ENCODE assay signal across 9 mouse cellular contexts in the genomic region with DNA sequence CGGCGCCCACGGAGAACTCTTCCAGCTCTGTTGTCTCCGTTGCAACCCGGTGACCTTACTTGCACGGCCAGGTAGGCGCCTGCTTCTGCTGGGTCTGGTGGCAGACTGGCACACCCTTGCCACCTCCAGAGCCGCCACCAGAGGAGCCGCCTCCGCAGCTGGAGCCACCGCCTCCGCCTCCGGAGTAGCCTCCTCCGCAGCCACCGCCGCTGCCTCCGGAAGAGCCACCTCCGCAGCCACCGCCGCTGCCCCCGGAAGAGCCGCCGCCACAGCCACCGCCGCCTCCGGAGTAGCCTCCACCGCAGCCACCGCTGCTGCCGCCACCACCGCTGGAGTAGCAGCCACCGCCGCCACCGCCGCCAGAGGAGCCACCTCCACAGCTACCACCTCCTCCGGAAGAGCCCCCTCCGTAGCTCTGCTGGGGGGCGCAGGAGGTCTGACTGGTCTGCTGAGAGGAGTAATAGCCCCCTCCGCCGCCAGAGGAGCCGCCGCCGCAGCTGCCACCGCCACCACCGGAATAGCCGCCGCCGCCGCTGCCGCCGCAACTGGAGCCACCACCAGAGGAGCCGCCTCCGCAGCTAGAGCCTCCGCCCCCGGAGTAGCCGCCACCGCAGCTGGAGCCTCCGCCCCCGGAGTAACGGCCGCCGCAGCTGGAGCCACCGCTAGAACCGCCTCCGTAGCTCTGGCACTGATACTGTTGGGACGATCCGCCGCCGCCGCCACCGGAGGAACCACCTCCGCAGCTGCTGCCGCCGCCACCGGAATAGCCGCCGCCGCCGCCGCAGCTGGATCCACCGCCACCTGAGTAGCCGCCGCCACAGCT. TPM values are rescaled to one million over a fixed set of nuclear protein-coding genes. Genes with fewer than 3 reads are reported as not detected.
DNase-seq lines count a peak whose midpoint lies in the region; ATAC-seq and TF ChIP-seq lines count a peak whose summit lies in the region.
"Had no signal": no experiment of that assay in that cellular context is flagged by ENCODE, and none has a peak within 500 bp of the region (broad histone marks: within the 10 kb centered on the region; RNA-seq: fewer than 3 reads in every experiment).

No protein-coding gene starts in this region.

- H3K4me2 ChIP-seq in forebrain, embryonic 14.5 days (ENCODE audit: low read length), result peak overlapping the region; percentile 94
- peak overlapping the region; percentile 98 for H3K4me2 ChIP-seq in heart, postnatal 0 days (ENCODE audit: low read depth, low read length)
- peak overlapping the region; percentile 65 for H3K4me2 ChIP-seq in liver, embryonic 14.5 days (ENCODE audit: low read depth)
- peak overlapping the region; percentile 76 for H3K4me2 ChIP-seq in neural tube, embryonic 15.5 days

- no peaks in the 10 kb centered on the region for H3K36me3 ChIP-seq in erythroblast, embryonic 14.5 days (ENCODE audit: control insufficient read depth)
- no peaks in the 10 kb centered on the region for H3K36me3 ChIP-seq in forebrain, embryonic 14.5 days (ENCODE audit: control insufficient read depth, insufficient read depth, low read length)
- no peaks in the 10 kb centered on the region for H3K36me3 ChIP-seq in heart, postnatal 0 days (replicated peaks; ENCODE audit: control insufficient read depth, insufficient read depth, low read length)
- H3K36me3 ChIP-seq in liver, embryonic 14.5 days (replicated peaks; ENCODE audit: control insufficient read depth, insufficient read depth, low read depth), result no peaks in the 10 kb centered on the region
- H3K36me3 ChIP-seq in neural tube, embryonic 15.5 days, result no peaks in the 10 kb centered on the region

- TF ChIP-seq EP300 in heart, postnatal 0 days (IDR thresholded peaks at IDR 0.05; ENCODE audit: low read depth), result no peak
- TF ChIP-seq EP300 in liver, embryonic 14.5 days (IDR thresholded peaks at IDR 0.05; ENCODE audit: low read depth), result no peak

- TF ChIP-seq CTCF in heart, postnatal 0 days (IDR thresholded peaks at IDR 0.05; ENCODE audit: low read depth), result no peak
- TF ChIP-seq CTCF in liver, embryonic 14.5 days (IDR thresholded peaks at IDR 0.05; ENCODE audit: low read depth), result no peak

- no peaks in the 10 kb centered on the region; the same call in 1 of the 2 replicates for H3K9me3 ChIP-seq in erythroblast, embryonic 14.5 days (ENCODE audit: control insufficient read depth, low read length)
- no peaks in the 10 kb centered on the region for H3K9me3 ChIP-seq in forebrain, embryonic 14.5 days (replicated peaks; ENCODE audit: control insufficient read depth, low read length)
- H3K9me3 ChIP-seq in heart, postnatal 0 days (replicated peaks; ENCODE audit: control insufficient read depth, low read length), result no peaks in the 10 kb centered on the region
- H3K9me3 ChIP-seq in liver, embryonic 14.5 days (ENCODE audit: control insufficient read depth, low read length), result no peaks in the 10 kb centered on the region
- H3K9me3 ChIP-seq in neural tube, embryonic 15.5 days (replicated peaks), result no peaks in the 10 kb centered on the region

- no peaks in the 10 kb centered on the region for H3K4me1 ChIP-seq in erythroblast, embryonic 14.5 days (ENCODE audit: control insufficient read depth)
- H3K4me1 ChIP-seq in forebrain, embryonic 14.5 days (ENCODE audit: control insufficient read depth, insufficient read depth, low read length), result peaks cover 2% of the 10 kb centered on the region; the same call in 1 of the 2 replicates
- no peaks in the 10 kb centered on the region for H3K4me1 ChIP-seq in heart, postnatal 0 days (ENCODE audit: control insufficient read depth, insufficient read depth)
- H3K4me1 ChIP-seq in liver, embryonic 14.5 days (replicated peaks; ENCODE audit: control insufficient read depth in 2 of 2, insufficient read depth in 2 of 2, low read length in 1 of 2), result no peaks in the 10 kb centered on the region
- peaks cover 19% of the 10 kb centered on the region for H3K4me1 ChIP-seq in neural tube, embryonic 15.5 days

- H3K9ac ChIP-seq in forebrain, embryonic 14.5 days (ENCODE audit: low read length), result peak overlapping the region; percentile 69
- peak overlapping the region; percentile 45 for H3K9ac ChIP-seq in heart, postnatal 0 days (replicated peaks; ENCODE audit: low read depth, low read length)
- no peak overlapping the region for H3K9ac ChIP-seq in liver, embryonic 14.5 days (replicated peaks)
- peak overlapping the region; percentile 81 for H3K9ac ChIP-seq in neural tube, embryonic 15.5 days (replicated peaks)

- under 1% methylated on average over 78 of the region's 82 CpGs for WGBS in forebrain, embryonic 14.5 days
- under 1% methylated on average over 53 of the region's 82 CpGs for WGBS in heart, postnatal 0 days
- WGBS in liver, embryonic 14.5 days (ENCODE audit: insufficient replicate concordance), result under 1% methylated on average over 65 of the region's 82 CpGs
- under 1% methylated on average over 70 of the region's 82 CpGs for WGBS in neural tube, embryonic 15.5 days

- peak overlapping the region; percentile 92 for H3K27ac ChIP-seq in forebrain, embryonic 14.5 days (ENCODE audit: low read depth, low read length)
- peak overlapping the region; percentile 32; the same call in 1 of the 2 replicates for H3K27ac ChIP-seq in heart, postnatal 0 days (ENCODE audit: low read depth)
- H3K27ac ChIP-seq in liver, embryonic 14.5 days, result no peak overlapping the region
- H3K27ac ChIP-seq in neural tube, embryonic 15.5 days (replicated peaks), result peak overlapping the region; percentile 97

- peak overlapping the region; percentile 44 for H3K4me3 ChIP-seq in erythroblast, embryonic 14.5 days (replicated peaks)
- peak overlapping the region; percentile 63 for H3K4me3 ChIP-seq in forebrain, embryonic 14.5 days (ENCODE audit: low read depth, low read length)
- peak overlapping the region; percentile 71 for H3K4me3 ChIP-seq in heart, postnatal 0 days (ENCODE audit: low read depth, low read length)
- H3K4me3 ChIP-seq in liver, embryonic 14.5 days (ENCODE audit: insufficient read depth in 1 of 2, low read depth in 2 of 2, low read length in 2 of 2), result peak overlapping the region; percentile 41 to 47
- H3K4me3 ChIP-seq in neural tube, embryonic 15.5 days (replicated peaks), result peak overlapping the region; percentile 76

- H3K27me3 ChIP-seq in erythroblast, embryonic 14.5 days (ENCODE audit: control insufficient read depth), result peaks cover 65% of the 10 kb centered on the region
- H3K27me3 ChIP-seq in forebrain, embryonic 14.5 days (replicated peaks; ENCODE audit: control insufficient read depth, insufficient read depth, low read length), result peaks cover 15% of the 10 kb centered on the region
- H3K27me3 ChIP-seq in heart, postnatal 0 days (ENCODE audit: control insufficient read depth, insufficient read depth, low read length), result peaks cover 29% of the 10 kb centered on the region
- H3K27me3 ChIP-seq in liver, embryonic 14.5 days (ENCODE audit: control insufficient read depth, insufficient read depth, low read length), result peaks cover 55% of the 10 kb centered on the region
- H3K27me3 ChIP-seq in neural tube, embryonic 15.5 days (replicated peaks), result peaks cover 12% of the 10 kb centered on the region
- H3K27me3 ChIP-seq: CH12.LX had no signal

- no peak for ATAC-seq in erythroblast, adult 5-6 weeks (replicated peaks; ENCODE audit: low FRiP score, poor library complexity, severe bottlenecking)
- ATAC-seq in forebrain, embryonic 14.5 days, result peak; percentile 83
- ATAC-seq in heart, postnatal 0 days (ENCODE audit: insufficient read depth, low read depth), result peak; percentile 72
- peak; percentile 41 for ATAC-seq in liver, embryonic 14.5 days (ENCODE audit: insufficient read depth)
- peak; percentile 90 for ATAC-seq in neural tube, embryonic 15.5 days (ENCODE audit: low FRiP score)

- DNase-seq in forebrain, embryonic 14.5 days (ENCODE audit: low spot score), result peak; percentile 62
- DNase-seq in heart, postnatal 0 days (ENCODE audit: low spot score), result peak; percentile 46
- peak; percentile 70 to 85 for DNase-seq in kidney, postnatal 36 days
- DNase-seq in liver, embryonic 14.5 days (ENCODE audit: low read depth in 3 of 3, low spot score in 3 of 3), result peak in 1 of 3 experiments; percentile 6
- peak; percentile 33 for DNase-seq in thymus, postnatal 14 days

RNA-seq across cellular contexts. Expression of a gene that starts 2.3 kb away (rescaled TPM):
- 0.03 TPM in 1 of 2 replicates, not detected in the other for polyA plus RNA-seq in erythroblast, embryonic 14.5 days (2012)
- total RNA-seq in erythroblast, adult 5-6 weeks (2015; ENCODE audit: low replicate concordance), result not detected in 2 replicates
- not detected in 2 replicates for total RNA-seq in erythroblast, adult 5-6 weeks (2017; ENCODE audit: low replicate concordance)
- 1.3 TPM in 2 replicates for polyA plus RNA-seq in forebrain, embryonic 14.5 days (2014; fragmentation: Nextera tagmentation; extraction: Ambion mirVana)
- not detected in 2 replicates for total RNA-seq in heart, postnatal 0 days (2014; rRNA removed; ENCODE audit: low replicate concordance)
- polyA plus RNA-seq in heart, postnatal 0 days (2015; fragmentation: Nextera tagmentation; extraction: Ambion mirVana), result 0.08 and 0.29 TPM in 2 replicates
- polyA plus RNA-seq in liver, embryonic 14.5 days (2012; rRNA removed), result 0.04 and 0.08 TPM in 2 replicates
- polyA plus RNA-seq in liver, embryonic 14.5 days (2014; fragmentation: Nextera tagmentation; extraction: Ambion mirVana), result not detected in 2 replicates
- 8.6 and 9.6 TPM in 2 replicates for polyA plus RNA-seq in neural tube, embryonic 15.5 days (2015; fragmentation: Nextera tagmentation; extraction: Ambion mirVana)
- total RNA-seq: CH12.LX had no signal

RNA-seq across cellular contexts. Expression of a gene that starts 43.1 kb away (rescaled TPM):
- polyA plus RNA-seq in erythroblast, embryonic 14.5 days (2012), result not detected in 2 replicates
- not detected in 2 replicates for total RNA-seq in erythroblast, adult 5-6 weeks (2015; ENCODE audit: low replicate concordance)
- total RNA-seq in erythroblast, adult 5-6 weeks (2017; ENCODE audit: low replicate concordance), result not detected in 2 replicates
- not detected in 2 replicates for polyA plus RNA-seq in forebrain, embryonic 14.5 days (2014; fragmentation: Nextera tagmentation; extraction: Ambion mirVana)
- not detected in 2 replicates for total RNA-seq in heart, postnatal 0 days (2014; rRNA removed; ENCODE audit: low replicate concordance)
- not detected in 2 replicates for polyA plus RNA-seq in heart, postnatal 0 days (2015; fragmentation: Nextera tagmentation; extraction: Ambion mirVana)
- polyA plus RNA-seq in liver, embryonic 14.5 days (2012; rRNA removed), result not detected in 2 replicates
- polyA plus RNA-seq in liver, embryonic 14.5 days (2014; fragmentation: Nextera tagmentation; extraction: Ambion mirVana), result not detected in 2 replicates
- not detected in 2 replicates for polyA plus RNA-seq in neural tube, embryonic 15.5 days (2015; fragmentation: Nextera tagmentation; extraction: Ambion mirVana)
- total RNA-seq: CH12.LX had no signal
